ENCODE assay signal across 14 mouse cellular contexts in genomic region chr8:104190777-104191468, GRCm38 (mm10). TPM values are rescaled to one million over a fixed set of nuclear protein-coding genes. Genes with fewer than 3 reads are reported as not detected.
DNase-seq lines count a peak whose midpoint lies in the region; ATAC-seq and TF ChIP-seq lines count a peak whose summit lies in the region.
"Had no signal": no experiment of that assay in that cellular context is flagged by ENCODE, and none has a peak within 500 bp of the region (broad histone marks: within the 10 kb centered on the region; RNA-seq: fewer than 3 reads in every experiment).

No protein-coding gene starts in this region.

- no peak overlapping the region for H3K9ac ChIP-seq in embryonic facial prominence, embryonic 14.5 days (ENCODE audit: low read depth, low read length)
- H3K9ac ChIP-seq in midbrain, embryonic 12.5 days (replicated peaks), result no peak overlapping the region
- no peak overlapping the region for H3K9ac ChIP-seq in midbrain, postnatal 0 days (replicated peaks; ENCODE audit: low read length, poor library complexity, severe bottlenecking)
- no peak overlapping the region for H3K9ac ChIP-seq in hindbrain, embryonic 11.5 days (ENCODE audit: low read depth, low read length)
- H3K9ac ChIP-seq in neural tube, embryonic 13.5 days, result no peak overlapping the region
- H3K9ac ChIP-seq: liver, embryonic 14.5 days had no signal

- no peak overlapping the region for H3K27ac ChIP-seq in embryonic facial prominence, embryonic 14.5 days (replicated peaks; ENCODE audit: low read depth, low read length)
- H3K27ac ChIP-seq in embryonic facial prominence, embryonic 10.5 days (replicated peaks), result no peak overlapping the region
- 0 out of 2 replicates have a peak overlapping the region, but pooled peaks have one; percentile 47 for H3K27ac ChIP-seq in midbrain, embryonic 12.5 days (replicated peaks)
- no peak overlapping the region for H3K27ac ChIP-seq in midbrain, postnatal 0 days (ENCODE audit: low read depth, low read length)
- H3K27ac ChIP-seq in hindbrain, embryonic 11.5 days (ENCODE audit: low read depth, low read length), result peak overlapping the region; percentile 51
- peak overlapping the region; percentile 42; the same call in 1 of the 2 replicates for H3K27ac ChIP-seq in neural tube, embryonic 13.5 days (replicated peaks)
- H3K27ac ChIP-seq: heart, embryonic 10.5 days; liver, embryonic 14.5 days had no signal

- H3K4me3 ChIP-seq in embryonic facial prominence, embryonic 14.5 days (ENCODE audit: low read depth, low read length), result no peak overlapping the region
- H3K4me3 ChIP-seq in embryonic facial prominence, embryonic 10.5 days, result no peak overlapping the region
- H3K4me3 ChIP-seq in midbrain, embryonic 12.5 days, result no peak overlapping the region
- no peak overlapping the region for H3K4me3 ChIP-seq in midbrain, postnatal 0 days (ENCODE audit: low read depth, low read length)
- no peak overlapping the region for H3K4me3 ChIP-seq in hindbrain, embryonic 11.5 days (ENCODE audit: low read depth, low read length)
- no peak overlapping the region for H3K4me3 ChIP-seq in neural tube, embryonic 13.5 days
- H3K4me3 ChIP-seq: heart, embryonic 10.5 days had no signal

- peak; percentile 15 for DNase-seq in embryonic facial prominence, embryonic 14.5 days (ENCODE audit: low spot score)
- DNase-seq in embryonic facial prominence, embryonic 10.5 days (ENCODE audit: low spot score), result no peak
- DNase-seq in midbrain, postnatal 0 days (ENCODE audit: low spot score), result no peak
- no peak for DNase-seq in hindbrain, embryonic 11.5 days (ENCODE audit: low spot score)
- no peak for DNase-seq in testis, postnatal 14 days (ENCODE audit: low spot score)
- DNase-seq: cerebellum, postnatal 14 days; gastrocnemius, postnatal 10 days; kidney, adult 8-10 months; right cerebral cortex, postnatal 14 days had no signal

- ATAC-seq in embryonic facial prominence, embryonic 14.5 days (ENCODE audit: low read depth), result no peak
- ATAC-seq in midbrain, embryonic 12.5 days (ENCODE audit: low FRiP score, low read depth), result no peak
- ATAC-seq in midbrain, postnatal 0 days (ENCODE audit: low FRiP score), result no peak
- peak; percentile 58; the same call in 1 of the 2 replicates for ATAC-seq in hindbrain, embryonic 11.5 days (ENCODE audit: low FRiP score)
- ATAC-seq in neural tube, embryonic 13.5 days (ENCODE audit: low read depth), result peak; percentile 36; the same call in 1 of the 2 replicates
- no peak for ATAC-seq in CD4-positive, CD25-positive, alpha-beta regulatory T cell, adult 4 months

- H3K27me3 ChIP-seq in embryonic facial prominence, embryonic 14.5 days (replicated peaks; ENCODE audit: control insufficient read depth, insufficient read depth, low read length), result no peaks in the 10 kb centered on the region
- 0 out of 2 replicates have a peak, but pooled peaks cover 8% of the 10 kb centered on the region for H3K27me3 ChIP-seq in embryonic facial prominence, embryonic 10.5 days (replicated peaks; ENCODE audit: low read depth, poor library complexity, severe bottlenecking)
- H3K27me3 ChIP-seq in midbrain, embryonic 12.5 days, result 0 out of 2 replicates have a peak, but pooled peaks cover 6% of the 10 kb centered on the region
- H3K27me3 ChIP-seq in midbrain, postnatal 0 days (ENCODE audit: insufficient read depth, low read length), result no peaks in the 10 kb centered on the region
- H3K27me3 ChIP-seq in hindbrain, embryonic 11.5 days (ENCODE audit: control insufficient read depth, insufficient read depth, low read length), result no peaks in the 10 kb centered on the region
- no peaks in the 10 kb centered on the region for H3K27me3 ChIP-seq in neural tube, embryonic 13.5 days

- H3K4me2 ChIP-seq in embryonic facial prominence, embryonic 14.5 days (ENCODE audit: low read depth, low read length), result no peak overlapping the region
- no peak overlapping the region for H3K4me2 ChIP-seq in midbrain, embryonic 12.5 days (replicated peaks)
- H3K4me2 ChIP-seq in midbrain, postnatal 0 days (ENCODE audit: low read depth, low read length, poor library complexity, severe bottlenecking), result no peak overlapping the region
- no peak overlapping the region for H3K4me2 ChIP-seq in hindbrain, embryonic 11.5 days (replicated peaks; ENCODE audit: low read depth, low read length)
- H3K4me2 ChIP-seq in neural tube, embryonic 13.5 days, result no peak overlapping the region

- WGBS in embryonic facial prominence, embryonic 14.5 days, result 72% methylated on average over 6 of the region's 6 CpGs
- 84% methylated on average over 6 of the region's 6 CpGs for WGBS in embryonic facial prominence, embryonic 10.5 days
- 65% methylated on average over 6 of the region's 6 CpGs for whole genome bisulfite sequencing in midbrain, embryonic 12.5 days
- WGBS in midbrain, postnatal 0 days, result 39% methylated on average over 6 of the region's 6 CpGs
- 65% methylated on average over 6 of the region's 6 CpGs for WGBS in hindbrain, embryonic 11.5 days
- 48% methylated on average over 6 of the region's 6 CpGs for WGBS in neural tube, embryonic 13.5 days

- TF ChIP-seq CTCF in midbrain, postnatal 0 days (IDR thresholded peaks at IDR 0.05), result no peak

- H3K36me3 ChIP-seq in embryonic facial prominence, embryonic 14.5 days (ENCODE audit: control insufficient read depth, insufficient read depth, low read length), result no peaks in the 10 kb centered on the region
- H3K36me3 ChIP-seq in embryonic facial prominence, embryonic 10.5 days (replicated peaks), result no peaks in the 10 kb centered on the region
- H3K36me3 ChIP-seq in midbrain, embryonic 12.5 days, result no peaks in the 10 kb centered on the region
- H3K36me3 ChIP-seq in midbrain, postnatal 0 days (ENCODE audit: insufficient read depth, low read length), result no peaks in the 10 kb centered on the region
- no peaks in the 10 kb centered on the region for H3K36me3 ChIP-seq in hindbrain, embryonic 11.5 days (ENCODE audit: control insufficient read depth, insufficient read depth, low read length)
- H3K36me3 ChIP-seq in neural tube, embryonic 13.5 days, result no peaks in the 10 kb centered on the region
- H3K36me3 ChIP-seq: heart, embryonic 10.5 days had no signal

- 0 out of 2 replicates have a peak, but pooled peaks cover 5% of the 10 kb centered on the region for H3K4me1 ChIP-seq in embryonic facial prominence, embryonic 14.5 days (ENCODE audit: control insufficient read depth, insufficient read depth, low read length)
- H3K4me1 ChIP-seq in embryonic facial prominence, embryonic 10.5 days, result peaks cover 8% of the 10 kb centered on the region
- no peaks in the 10 kb centered on the region; the same call in 1 of the 2 replicates for H3K4me1 ChIP-seq in midbrain, embryonic 12.5 days
- no peaks in the 10 kb centered on the region for H3K4me1 ChIP-seq in midbrain, postnatal 0 days (ENCODE audit: insufficient read depth, low read length)
- no peaks in the 10 kb centered on the region for H3K4me1 ChIP-seq in hindbrain, embryonic 11.5 days (replicated peaks; ENCODE audit: control insufficient read depth, insufficient read depth, low read length)
- peaks cover 16% of the 10 kb centered on the region for H3K4me1 ChIP-seq in neural tube, embryonic 13.5 days (replicated peaks)

- peaks cover 6% of the 10 kb centered on the region; the same call in 1 of the 2 replicates for H3K9me3 ChIP-seq in embryonic facial prominence, embryonic 14.5 days (ENCODE audit: control insufficient read depth, low read length)
- no peaks in the 10 kb centered on the region for H3K9me3 ChIP-seq in embryonic facial prominence, embryonic 10.5 days
- 0 out of 2 replicates have a peak, but pooled peaks cover 3% of the 10 kb centered on the region for H3K9me3 ChIP-seq in midbrain, embryonic 12.5 days
- 0 out of 2 replicates have a peak, but pooled peaks cover 4% of the 10 kb centered on the region for H3K9me3 ChIP-seq in midbrain, postnatal 0 days (ENCODE audit: low read length)
- H3K9me3 ChIP-seq in hindbrain, embryonic 11.5 days (ENCODE audit: control insufficient read depth, low read length), result no peaks in the 10 kb centered on the region
- 0 out of 2 replicates have a peak, but pooled peaks cover 7% of the 10 kb centered on the region for H3K9me3 ChIP-seq in neural tube, embryonic 13.5 days
- H3K9me3 ChIP-seq: heart, embryonic 10.5 days had no signal

RNA-seq across cellular contexts. Expression of gene Bean1, which starts 20.7 kb away (rescaled TPM):
- 2.1 and 2.5 TPM in 2 replicates for polyA plus RNA-seq in embryonic facial prominence, embryonic 14.5 days (2014; fragmentation: Nextera tagmentation; extraction: Ambion mirVana)
- polyA plus RNA-seq in embryonic facial prominence, embryonic 10.5 days (2016; fragmentation: Nextera tagmentation; extraction: Ambion mirVana), result 0.20 TPM in 2 replicates
- 0.80 and 1.6 TPM in 2 replicates for polyA plus RNA-seq in midbrain, embryonic 12.5 days (2016; fragmentation: Nextera tagmentation; extraction: Ambion mirVana)
- total RNA-seq in midbrain, postnatal 0 days (2014; rRNA removed), result 30.6 and 34.9 TPM in 2 replicates
- polyA plus RNA-seq in midbrain, postnatal 0 days (2015; fragmentation: Nextera tagmentation; extraction: Ambion mirVana), result 10.9 and 11.4 TPM in 2 replicates
- polyA plus RNA-seq in hindbrain, embryonic 11.5 days (2014; fragmentation: Nextera tagmentation; extraction: Ambion mirVana), result 0.71 and 0.88 TPM in 2 replicates
- polyA plus RNA-seq in neural tube, embryonic 13.5 days (2015; fragmentation: Nextera tagmentation; extraction: Ambion mirVana), result 5.8 and 6.0 TPM in 2 replicates
- not detected for polyA plus RNA-seq in CD4-positive, CD25-positive, alpha-beta regulatory T cell, adult 4 months (2017; shearing (Covaris generic))

RNA-seq across cellular contexts. Expression of gene Tk2, which starts 57.4 kb away (rescaled TPM):
- polyA plus RNA-seq in embryonic facial prominence, embryonic 14.5 days (2014; fragmentation: Nextera tagmentation; extraction: Ambion mirVana), result 16.4 and 21.2 TPM in 2 replicates
- polyA plus RNA-seq in embryonic facial prominence, embryonic 10.5 days (2016; fragmentation: Nextera tagmentation; extraction: Ambion mirVana), result 20.2 and 21.6 TPM in 2 replicates
- polyA plus RNA-seq in midbrain, embryonic 12.5 days (2016; fragmentation: Nextera tagmentation; extraction: Ambion mirVana), result 38.2 and 42.5 TPM in 2 replicates
- 36.6 and 45.8 TPM in 2 replicates for total RNA-seq in midbrain, postnatal 0 days (2014; rRNA removed)
- 42.1 and 48.1 TPM in 2 replicates for polyA plus RNA-seq in midbrain, postnatal 0 days (2015; fragmentation: Nextera tagmentation; extraction: Ambion mirVana)
- polyA plus RNA-seq in hindbrain, embryonic 11.5 days (2014; fragmentation: Nextera tagmentation; extraction: Ambion mirVana), result 32.5 and 36.5 TPM in 2 replicates
- 43.2 and 43.3 TPM in 2 replicates for polyA plus RNA-seq in neural tube, embryonic 13.5 days (2015; fragmentation: Nextera tagmentation; extraction: Ambion mirVana)
- polyA plus RNA-seq in CD4-positive, CD25-positive, alpha-beta regulatory T cell, adult 4 months (2017; shearing (Covaris generic)), result 10 to 100 TPM; 41.8 to 62.5 TPM

RNA-seq across cellular contexts. Expression of gene Cklf, which starts 59.7 kb away (rescaled TPM):
- 33.0 and 35.5 TPM in 2 replicates for polyA plus RNA-seq in embryonic facial prominence, embryonic 14.5 days (2014; fragmentation: Nextera tagmentation; extraction: Ambion mirVana)
- polyA plus RNA-seq in embryonic facial prominence, embryonic 10.5 days (2016; fragmentation: Nextera tagmentation; extraction: Ambion mirVana), result 39.8 and 41.4 TPM in 2 replicates
- polyA plus RNA-seq in midbrain, embryonic 12.5 days (2016; fragmentation: Nextera tagmentation; extraction: Ambion mirVana), result 35.4 and 37.7 TPM in 2 replicates
- 21.5 and 21.7 TPM in 2 replicates for total RNA-seq in midbrain, postnatal 0 days (2014; rRNA removed)
- 29.6 and 31.3 TPM in 2 replicates for polyA plus RNA-seq in midbrain, postnatal 0 days (2015; fragmentation: Nextera tagmentation; extraction: Ambion mirVana)
- polyA plus RNA-seq in hindbrain, embryonic 11.5 days (2014; fragmentation: Nextera tagmentation; extraction: Ambion mirVana), result 30.9 and 36.5 TPM in 2 replicates
- polyA plus RNA-seq in neural tube, embryonic 13.5 days (2015; fragmentation: Nextera tagmentation; extraction: Ambion mirVana), result 34.9 and 36.4 TPM in 2 replicates
- 10 to 100 TPM; 99.5 TPM for polyA plus RNA-seq in CD4-positive, CD25-positive, alpha-beta regulatory T cell, adult 4 months (2017; shearing (Covaris generic))

Comparison
In these comparisons a context has a peak if more than half of its experiments do, and no peak if none do; other contexts are left out.
1. H3K27ac ChIP-seq: peak in midbrain, embryonic 12.5 days (single experiment), hindbrain, embryonic 11.5 days (single experiment) and neural tube, embryonic 13.5 days (single experiment); none in embryonic facial prominence, embryonic 14.5 days (single experiment), embryonic facial prominence, embryonic 10.5 days (single experiment) and midbrain, postnatal 0 days (single experiment).
2. ATAC-seq: peak in hindbrain, embryonic 11.5 days (single experiment) and neural tube, embryonic 13.5 days (single experiment); none in embryonic facial prominence, embryonic 14.5 days (single experiment), midbrain, embryonic 12.5 days (single experiment), midbrain, postnatal 0 days (single experiment) and CD4-positive, CD25-positive, alpha-beta regulatory T cell, adult 4 months (single experiment).